In genomic region chr7:102393898-102394297, GRCm38 (mm10) we compare ENCODE assay signal across 24 mouse cellular contexts.
"Had no signal": no experiment of that assay in that cellular context is flagged by ENCODE, and none has a peak within 500 bp of the region (broad histone marks: within the 10 kb centered on the region; RNA-seq: fewer than 3 reads in every experiment).

No protein-coding gene starts in this region.

- H3K27me3 ChIP-seq: heart, embryonic 12.5 days; hindbrain, embryonic 13.5 days; intestine, embryonic 15.5 days; limb, embryonic 12.5 days; liver, embryonic 13.5 days had no signal

- H3K4me1 ChIP-seq: heart, embryonic 10.5 days; heart, embryonic 12.5 days; hindbrain, embryonic 13.5 days; intestine, embryonic 15.5 days; limb, embryonic 10.5 days; limb, embryonic 12.5 days had no signal

- H3K9ac ChIP-seq: heart, embryonic 12.5 days; hindbrain, embryonic 13.5 days; intestine, embryonic 15.5 days; limb, embryonic 12.5 days; liver, embryonic 13.5 days had no signal

- H3K4me2 ChIP-seq: heart, embryonic 12.5 days; hindbrain, embryonic 13.5 days; intestine, embryonic 15.5 days; limb, embryonic 12.5 days; liver, embryonic 11.5 days; liver, embryonic 13.5 days had no signal

- DNase-seq: gastrocnemius, postnatal 14 days; gastrocnemius, postnatal 36 days; heart, adult 18-20 months; heart, postnatal 10 days; heart, postnatal 36 days; kidney, adult 18-20 months; kidney, adult 8-10 months; kidney, postnatal 10 days; kidney, postnatal 25 days; kidney, postnatal 4 days; liver; liver, embryonic 13.5 days had no signal

- H3K36me3 ChIP-seq: heart, embryonic 10.5 days; heart, embryonic 12.5 days; hindbrain, embryonic 13.5 days; intestine, embryonic 15.5 days; limb, embryonic 10.5 days; limb, embryonic 12.5 days; liver, embryonic 13.5 days had no signal

- H3K4me3 ChIP-seq: heart, embryonic 10.5 days; heart, embryonic 12.5 days; hindbrain, embryonic 13.5 days; intestine, embryonic 15.5 days; layer of hippocampus, adult 2 months; left cerebral cortex, adult 2 months; limb, embryonic 10.5 days; limb, embryonic 12.5 days; liver, embryonic 13.5 days had no signal

- H3K27ac ChIP-seq: heart, embryonic 10.5 days; hindbrain, embryonic 13.5 days; intestine, embryonic 15.5 days; layer of hippocampus, adult 2 months; left cerebral cortex, adult 2 months; limb, embryonic 10.5 days; limb, embryonic 12.5 days; liver, embryonic 13.5 days had no signal

- H3K9me3 ChIP-seq: heart, embryonic 10.5 days; heart, embryonic 12.5 days; hindbrain, embryonic 13.5 days; intestine, embryonic 15.5 days; limb, embryonic 10.5 days; limb, embryonic 12.5 days; liver, embryonic 13.5 days had no signal

- ATAC-seq: hindbrain, embryonic 16.5 days; inflammation-experienced regulatory T-cells, adult 6 months; intestine, embryonic 15.5 days; intestine, postnatal 0 days had no signal
